Mouse (Mus musculus): ENCODE data around the gene Gm45234.
A peak's percentile ranks its signal among the peaks of the same experiment; 100 is the strongest.

Gm45234 gene

GRCm38 (mm10) chr6:124706061-124706627 is 49.7 kb downstream of the Gm45234 start:
- DNase-seq (ENCODE audit: low spot score) = no peak

DNA sequence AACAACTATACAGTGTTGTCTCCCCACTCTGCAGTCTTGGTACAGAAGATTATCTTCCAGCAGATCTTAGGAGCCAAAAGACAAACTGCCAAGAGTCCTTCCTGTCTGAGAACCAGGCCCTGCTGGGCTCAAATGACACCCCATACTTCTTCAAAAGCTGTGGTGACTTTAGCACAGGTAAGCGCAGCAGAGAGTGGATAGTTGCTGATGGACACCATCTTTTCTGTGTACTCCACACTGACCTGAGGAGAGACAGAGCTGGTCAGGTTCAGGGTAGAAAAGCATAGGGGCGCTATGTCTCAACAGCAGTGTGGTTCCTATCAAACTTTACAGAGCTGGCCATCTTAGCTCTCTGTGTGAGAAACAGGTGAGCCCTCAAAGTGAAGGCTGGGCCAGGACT is 51.4 kb downstream of the Gm45234 start:
- no peak for DNase-seq (ENCODE audit: low spot score)

DNA sequence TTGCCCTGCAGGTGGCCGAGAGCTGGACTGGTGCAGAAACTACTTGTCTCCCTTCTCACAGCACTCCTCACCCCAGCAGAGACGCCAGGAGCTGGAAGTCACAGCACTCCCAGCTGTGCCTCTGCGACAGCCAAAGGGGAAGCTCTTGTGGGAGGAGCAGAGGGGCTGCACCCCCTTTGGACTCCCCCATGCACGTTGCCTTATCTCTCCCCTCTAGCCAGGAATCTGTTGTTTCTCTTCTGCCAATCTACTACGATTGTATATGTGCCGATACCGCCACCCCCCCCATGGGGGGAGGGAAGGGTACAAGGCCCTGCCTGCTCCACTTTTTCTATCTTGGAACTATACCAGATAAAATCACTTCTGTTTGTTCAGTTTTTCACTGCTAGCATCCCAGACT is 52.0 kb downstream of the Gm45234 start:
- no peak for DNase-seq (ENCODE audit: low spot score)

- peak; percentile 64 for DNase-seq (ENCODE audit: low spot score)
These were observed 53.1 kb downstream of the Gm45234 start for GRCm38 (mm10) chr6:124702784-124703103.

GRCm38 (mm10) chr6:124702102-124702783 is 53.6 kb downstream of the Gm45234 start:
- no peak for DNase-seq (ENCODE audit: low spot score)

GRCm38 (mm10) chr6:124701338-124701737 is 54.5 kb downstream of the Gm45234 start:
- no peak for DNase-seq (ENCODE audit: low spot score)

DNA sequence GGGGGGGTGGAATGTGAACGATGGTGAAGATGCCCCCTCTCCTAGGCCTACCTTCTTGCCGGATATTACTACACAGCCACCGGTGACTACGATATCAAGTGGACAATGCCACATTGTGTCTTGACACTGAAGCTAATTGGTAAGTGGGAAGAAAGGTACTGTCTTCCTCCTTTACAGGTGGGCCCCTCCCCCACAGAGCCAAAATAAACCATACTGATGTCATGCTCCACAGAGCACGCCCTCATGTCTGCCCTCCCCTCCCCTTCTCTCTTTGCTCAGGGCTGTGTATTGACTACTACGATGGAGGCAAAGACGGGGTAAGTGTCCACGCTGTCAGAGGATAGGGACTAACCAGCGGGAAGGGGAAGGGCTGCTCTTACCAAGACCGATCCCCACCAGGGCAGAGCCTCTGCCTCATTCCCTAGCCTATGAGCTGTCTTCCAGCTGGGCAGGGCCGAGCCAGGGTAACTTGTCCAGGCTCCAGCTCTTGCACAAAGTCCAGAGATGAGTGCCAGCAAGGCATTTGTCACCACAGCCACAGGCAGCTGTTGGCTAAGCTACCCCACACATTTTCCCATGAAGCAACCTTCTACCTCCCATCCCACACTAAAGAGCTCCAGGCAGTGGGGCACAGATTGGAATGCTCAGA is 55.7 kb downstream of the Gm45234 start:
- no peak for DNase-seq (ENCODE audit: low spot score)

- DNase-seq (ENCODE audit: low spot score) = no peak
These were observed 56.5 kb downstream of the Gm45234 start for GRCm38 (mm10) chr6:124699366-124699765.

GRCm38 (mm10) chr6:124698751-124699150 is 57.1 kb downstream of the Gm45234 start:
- no peak for DNase-seq (ENCODE audit: low spot score)

GRCm38 (mm10) chr6:124696441-124697150 is 59.2 kb downstream of the Gm45234 start:
- no peak for DNase-seq (ENCODE audit: low spot score)

GRCm38 (mm10) chr6:124694166-124694955 is 61.5 kb downstream of the Gm45234 start:
- no peak for DNase-seq (ENCODE audit: low spot score)

DNA sequence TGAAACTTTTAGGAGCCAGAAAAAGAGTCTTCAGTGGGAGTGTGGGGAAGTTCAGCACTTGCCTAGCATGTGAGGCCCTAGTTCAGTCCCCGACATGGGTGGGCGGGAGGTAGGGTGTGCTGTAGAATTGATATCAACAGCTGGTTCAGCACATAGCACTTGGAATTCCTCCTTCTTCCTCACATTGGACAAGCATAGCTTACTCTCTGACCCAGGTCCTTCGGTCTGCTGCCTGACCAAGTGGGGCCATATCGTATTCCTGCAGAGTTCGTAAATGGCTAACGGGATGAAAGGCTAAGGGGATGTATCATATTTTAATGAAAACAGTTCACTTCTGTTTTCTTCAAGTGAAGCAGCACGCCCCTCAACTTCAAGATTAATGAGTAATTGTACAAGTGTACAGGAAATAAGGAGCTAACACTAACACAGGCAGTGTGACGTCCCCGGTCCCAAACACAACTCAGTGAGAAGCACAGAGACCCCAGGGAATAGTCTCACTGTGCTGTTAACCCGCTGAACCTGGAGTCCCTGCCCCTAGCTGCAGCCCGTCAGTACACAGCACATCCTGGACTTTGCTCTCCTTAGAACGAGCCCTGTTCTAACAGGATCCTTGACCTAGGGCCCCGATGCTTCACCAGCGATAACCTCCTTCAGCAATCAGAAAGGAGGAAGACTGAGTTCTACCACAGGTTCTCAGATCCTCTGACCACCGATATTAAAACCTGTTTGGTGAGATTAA is 62.4 kb downstream of the Gm45234 start:
- no peak for DNase-seq (ENCODE audit: low spot score)

GRCm38 (mm10) chr6:124690517-124690916 is 65.3 kb downstream of the Gm45234 start:
- DNase-seq (ENCODE audit: low spot score) = no peak

Data from c-Kit-positive CD71-positive TER-119-positive erythroid progenitor cells, embryonic 14.5 days (primary cell).